Mouse (Mus musculus) v-Abl transformed pro-B cells (cell line): ENCODE measurements around the gene Kcnrg.

Source experiments
- in situ Hi-C, 2 experiments: fragments of 400-800 bp; cut with MboI; formaldehyde crosslinking; loops; one replicate each; pipeline ENCODE4 v1.15.1; 2025; ENCODE audit not compliant: unreplicated experiment in 2 of 2

Kcnrg gene

GRCm38 (mm10) chr14:61635969-61636368 is 28.7 kb downstream of the Kcnrg start:
- in situ Hi-C loops, result no loop called here

DNA sequence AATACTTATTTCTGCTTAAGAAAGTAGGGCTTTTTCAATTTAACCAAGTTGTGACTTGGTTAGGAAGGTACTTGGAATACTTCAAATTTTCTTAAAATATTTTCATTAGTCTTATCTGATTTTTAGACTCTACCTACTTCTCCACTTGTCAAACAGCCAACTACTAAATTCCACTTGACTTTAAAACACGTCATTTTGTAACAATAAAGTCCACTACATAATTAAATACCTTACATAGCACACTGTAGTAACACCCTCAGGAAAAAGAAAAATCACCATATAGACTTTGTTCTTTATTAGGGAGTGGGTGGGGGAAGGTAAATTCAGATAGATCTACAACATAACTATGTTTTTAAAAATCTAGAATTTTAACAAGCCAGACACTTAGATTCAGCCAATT is 35.4 kb downstream of the Kcnrg start:
- in situ Hi-C loops, result no loop called here

DNA sequence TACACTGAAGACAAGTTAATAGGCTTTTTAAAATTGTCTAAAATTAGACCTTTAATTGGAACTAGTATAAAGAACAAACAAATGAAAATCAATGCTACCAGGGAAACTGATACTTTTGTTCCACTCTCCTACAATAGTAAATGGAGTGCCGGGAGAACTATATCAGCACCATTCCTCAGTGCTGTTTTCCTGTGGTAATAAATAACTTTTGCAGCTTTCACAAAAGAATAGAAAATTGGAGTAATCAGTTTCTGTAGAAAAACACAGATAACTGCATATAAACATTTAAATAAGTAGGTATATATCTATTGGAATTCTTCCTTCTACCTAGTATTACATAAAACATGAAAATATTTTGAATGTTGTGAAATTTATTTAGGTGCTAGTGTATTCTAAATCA is 38.3 kb downstream of the Kcnrg start:
- in situ Hi-C loops, result loop anchor here (5.0 kb wide), 1 partner anchor 37 kb away; no protein-coding TSS in a partner anchor

DNA sequence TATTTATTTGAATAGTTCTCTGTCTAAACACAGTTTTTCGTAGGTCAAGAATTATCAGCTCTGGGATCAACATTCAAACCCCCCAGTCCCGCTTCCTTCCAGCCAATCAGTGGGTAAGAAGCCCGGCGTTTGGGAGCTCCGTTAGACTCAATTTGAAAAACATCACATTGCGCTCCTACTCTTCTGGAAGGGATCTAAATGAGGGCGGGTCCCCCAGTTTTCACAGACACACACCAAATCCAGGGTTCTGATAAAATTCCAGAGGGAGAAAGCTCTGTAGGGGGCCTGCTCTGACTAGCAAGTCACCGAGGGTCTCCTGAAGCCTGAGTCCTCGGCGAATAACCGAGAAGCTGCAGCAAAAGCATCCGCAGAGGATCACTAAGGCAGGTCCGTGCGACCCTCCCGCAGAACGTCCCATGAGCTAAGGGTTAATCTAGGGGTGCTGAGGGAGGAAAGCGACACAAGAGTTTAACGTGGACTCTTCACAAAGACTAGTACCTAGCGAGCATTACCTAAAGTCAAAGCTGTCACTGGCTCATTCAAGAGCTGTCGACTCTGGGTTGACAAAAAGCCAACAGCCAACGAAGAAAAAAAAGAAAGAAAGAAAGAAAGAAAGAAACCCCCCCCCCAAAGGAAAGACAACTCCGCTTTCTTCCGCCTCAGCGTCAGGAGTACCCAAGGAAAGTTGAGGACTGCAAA is 40.1 kb downstream of the Kcnrg start:
- in situ Hi-C loops, result loop anchor here (5.0 kb wide), 1 partner anchor 35 kb away; no protein-coding TSS in a partner anchor

DNA sequence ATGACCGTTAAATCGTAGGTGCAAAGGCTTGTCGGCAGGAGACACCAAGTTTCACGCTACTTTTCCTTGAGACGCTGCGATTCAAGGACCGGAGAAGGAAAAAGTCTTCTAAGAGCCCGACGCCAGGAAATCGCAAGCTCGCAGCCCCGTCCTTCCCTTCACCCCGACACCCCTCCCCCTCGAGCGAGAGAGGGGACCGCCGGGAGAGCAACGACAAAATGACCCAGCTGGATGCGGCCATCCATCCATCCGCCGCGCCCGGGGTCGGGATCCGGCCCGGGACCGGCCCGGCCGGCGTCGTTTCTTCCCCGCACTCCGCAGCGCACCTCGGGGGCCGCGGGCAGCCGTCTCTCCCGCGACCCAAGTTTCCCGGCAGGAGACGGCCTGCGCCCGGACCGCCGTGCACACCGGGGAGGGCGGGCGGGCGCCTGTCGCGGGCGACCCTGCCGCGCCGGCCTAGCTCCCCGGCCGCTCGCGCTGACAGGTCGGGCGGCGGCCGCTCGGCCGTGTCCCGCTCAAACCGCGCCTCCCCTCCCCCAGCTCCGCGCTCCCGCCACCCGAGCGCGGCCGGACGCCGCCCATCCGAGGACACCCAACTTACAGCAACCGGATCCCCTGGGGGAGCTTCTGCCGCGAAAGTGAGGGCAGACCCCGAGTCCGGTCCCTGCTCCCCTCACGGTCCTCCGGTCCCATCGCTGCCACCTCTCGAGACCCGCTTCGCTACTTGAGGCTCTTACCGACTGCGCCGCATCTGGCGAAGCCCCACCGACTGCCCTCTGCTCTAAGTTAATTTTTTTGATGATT is 40.8 kb downstream of the Kcnrg start:
- in situ Hi-C loops, result loop anchor here (5.0 kb wide), 1 partner anchor 34 kb away; no protein-coding TSS in a partner anchor

GRCm38 (mm10) chr14:61648685-61649504 is 41.6 kb downstream of the Kcnrg start:
- in situ Hi-C loops, result loop anchor here (5.0 kb wide), 1 partner anchor 33 kb away; no protein-coding TSS in a partner anchor

- in situ Hi-C loops, result loop anchor here (5.0 to 10.0 kb wide), 3 partner anchors 392 to 807 kb away; partner anchors contain the start of gene Gucy1b2 (in 2 of the 2)
Observed at GRCm38 (mm10) chr14:61650291-61650960, 43.2 kb downstream of the Kcnrg start.

DNA sequence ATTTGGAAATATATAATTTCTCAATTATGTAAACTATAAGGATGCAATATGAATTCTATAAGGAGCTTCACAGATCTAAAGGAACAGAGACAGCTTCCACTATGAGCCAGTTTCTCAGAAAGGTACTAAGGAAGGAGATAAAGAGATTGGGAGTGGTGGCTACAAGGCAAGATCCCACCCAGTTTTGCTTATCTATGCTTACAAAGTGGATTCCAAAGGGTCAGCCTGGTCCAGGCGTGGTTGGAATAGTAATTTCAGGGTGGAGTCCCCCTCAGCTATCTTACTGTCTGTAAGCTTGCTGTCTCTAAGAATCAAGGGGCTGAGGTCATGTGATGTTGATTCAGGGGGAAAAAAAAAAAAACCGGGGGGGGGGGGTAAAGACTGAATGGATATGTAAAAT is 49.2 kb downstream of the Kcnrg start:
- in situ Hi-C loops, result loop anchor here in 1 of 2 experiments (10.0 kb wide), 1 partner anchor 798 kb away; the partner anchor contains the start of gene Gucy1b2

DNA sequence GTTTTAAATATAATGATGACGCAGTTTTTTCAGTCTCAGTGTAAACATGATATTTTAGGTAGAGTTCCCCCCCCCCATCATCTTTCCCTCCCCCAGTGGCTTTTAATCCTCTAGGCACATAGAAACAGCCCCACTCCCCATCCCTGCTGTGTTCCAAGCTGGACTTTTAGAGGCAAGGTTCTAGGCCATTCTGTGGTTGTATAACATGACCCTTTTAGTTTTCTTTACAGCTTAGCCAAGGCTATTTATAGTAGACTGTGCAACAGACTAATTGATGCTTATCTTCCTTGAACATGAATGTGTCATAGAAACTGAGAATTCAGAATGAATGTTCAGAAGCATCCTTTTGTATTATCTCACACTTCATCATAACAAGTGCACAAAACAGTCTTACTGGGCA is 54.2 kb downstream of the Kcnrg start:
- in situ Hi-C loops, result no loop called here

GRCm38 (mm10) chr14:61662307-61662706 is 55.0 kb downstream of the Kcnrg start:
- in situ Hi-C loops, result no loop called here
